Mouse (Mus musculus) ES-Bruce4 (cell line): ENCODE results near the gene Fos. TPM values are rescaled to one million over a fixed set of nuclear protein-coding genes. Genes with fewer than 3 reads are reported as not detected.

Experiments used
- H3K27ac ChIP-seq: 2 replicates; pipeline ENCODE4 v1.5.1; 2012; ENCODE audit warnings: low read length, inconsistent platforms; ENCODE audit not compliant: insufficient read depth
- H3K27me3 ChIP-seq: 2 replicates; pipeline ENCODE4 v1.6.1; 2012; ENCODE audit warnings: mild to moderate bottlenecking, low read length, inconsistent platforms; ENCODE audit not compliant: control insufficient read depth, poor library complexity, insufficient read depth, severe bottlenecking
- H3K36me3 ChIP-seq: 2 replicates; pipeline ENCODE4 v1.6.1; 2012; ENCODE audit warnings: inconsistent platforms, mild to moderate bottlenecking, low read length, moderate library complexity; ENCODE audit not compliant: control insufficient read depth, poor library complexity, insufficient read depth, severe bottlenecking
- H3K4me1 ChIP-seq: one replicate; pipeline ENCODE4 v1.8.1; 2011; ENCODE audit warnings: low read length; ENCODE audit not compliant: control insufficient read depth, insufficient read depth
- H3K4me3 ChIP-seq: 2 replicates; pipeline ENCODE4 v1.5.1; 2011; ENCODE audit warnings: low read depth, mild to moderate bottlenecking, low read length
- H3K9ac ChIP-seq: 2 replicates; pipeline ENCODE4 v1.6.1; 2012; ENCODE audit warnings: low read depth, mild to moderate bottlenecking, inconsistent platforms; ENCODE audit not compliant: poor library complexity, severe bottlenecking
- H3K9me3 ChIP-seq: replicated peaks from 2 replicates; pipeline ENCODE4 v1.6.1; 2012; ENCODE audit warnings: mild to moderate bottlenecking, low read length, inconsistent platforms; ENCODE audit not compliant: control insufficient read depth, poor library complexity, insufficient read depth, severe bottlenecking
- CTCF ChIP-seq: IDR thresholded peaks from one replicate; pipeline ENCODE4 v1.8.1; 2011; ENCODE audit warnings: low read depth, low read length
- EP300 ChIP-seq: IDR thresholded peaks from 2 replicates; pipeline ENCODE4 v1.6.1; 2011; ENCODE audit warnings: low read depth, low read length; ENCODE audit not compliant: insufficient read depth
- POLR2A ChIP-seq: IDR thresholded peaks from one replicate; pipeline ENCODE4 v1.8.1; 2011; ENCODE audit warnings: low read length; ENCODE audit not compliant: insufficient read depth
- polyA plus RNA-seq: library from polyadenylated mRNA; stranded (reverse); fragments of >200 nt; gene quantifications from 2 replicates; pipeline ENCODE4 v1.2.4, GENCODE M21; 2011; ENCODE audit warnings: low read depth; ENCODE audit not compliant: missing spikeins, insufficient read depth, insufficient read length

Gene Fos
- polyA plus RNA-seq, 1 experiment, result 7.3 TPM

DNA sequence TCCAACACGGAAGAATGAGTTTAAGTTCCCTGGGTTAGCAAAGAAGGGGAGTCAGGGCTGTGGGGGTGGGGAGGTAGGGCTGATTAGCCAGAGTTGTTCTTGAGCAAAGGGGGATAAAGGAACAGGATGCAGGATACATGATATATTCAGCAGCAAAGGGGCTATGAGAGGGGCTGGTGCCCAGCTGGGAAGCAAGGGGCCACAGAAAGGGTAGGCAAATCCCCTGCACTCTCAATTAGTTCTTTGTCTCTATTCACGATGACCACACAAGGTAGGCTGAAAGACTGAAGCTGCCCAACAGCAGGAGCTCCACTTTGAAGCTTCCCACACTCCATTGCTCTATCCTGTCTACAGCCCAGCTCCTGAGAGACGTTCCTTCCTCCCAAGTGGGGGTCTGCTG is 39.8 kb upstream of the Fos start:
- H3K9ac ChIP-seq, result no peak overlapping the region
- TF ChIP-seq EP300 (no peak), CTCF (no peak), POLR2A (no peak)

DNA sequence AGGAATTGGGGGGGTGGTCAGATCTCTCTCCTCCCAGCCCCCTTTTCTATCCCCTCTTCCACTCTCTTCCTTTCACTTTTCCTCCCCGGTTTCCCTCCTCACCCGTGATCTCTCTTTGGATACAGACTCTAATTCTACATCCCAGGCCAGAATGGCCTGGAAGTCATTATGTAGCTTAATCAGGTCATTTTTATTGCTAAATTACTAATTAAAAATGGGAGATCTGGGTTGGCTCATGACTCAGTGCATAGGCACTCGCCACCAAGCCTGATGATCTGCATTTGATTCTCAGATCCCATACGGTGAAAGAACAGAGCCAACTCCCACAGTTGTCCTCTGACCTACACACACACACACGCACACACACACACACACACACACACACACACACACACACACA is 39.2 kb upstream of the Fos start:
- no peaks in the 10 kb centered on the region for H3K27me3 ChIP-seq
- H3K36me3 ChIP-seq, result no peaks in the 10 kb centered on the region
- no peak overlapping the region for H3K4me3 ChIP-seq
- no peak overlapping the region for H3K9ac ChIP-seq
- H3K27ac ChIP-seq, result no peak overlapping the region
- peaks cover 3% of the 10 kb centered on the region for H3K4me1 ChIP-seq
- H3K9me3 ChIP-seq, result no peaks in the 10 kb centered on the region
- no peak for TF ChIP-seq EP300
- TF ChIP-seq CTCF, result no peak
- no peak for TF ChIP-seq POLR2A

More for the DNA sequence above, 39.8 kb upstream of the Fos start:
- no peaks in the 10 kb centered on the region for H3K9me3 ChIP-seq
- H3K27ac ChIP-seq, result no peak overlapping the region
- H3K4me3 ChIP-seq, result no peak overlapping the region
- peaks cover 4% of the 10 kb centered on the region for H3K4me1 ChIP-seq
- no peaks in the 10 kb centered on the region for H3K27me3 ChIP-seq
- H3K36me3 ChIP-seq, result no peaks in the 10 kb centered on the region

DNA sequence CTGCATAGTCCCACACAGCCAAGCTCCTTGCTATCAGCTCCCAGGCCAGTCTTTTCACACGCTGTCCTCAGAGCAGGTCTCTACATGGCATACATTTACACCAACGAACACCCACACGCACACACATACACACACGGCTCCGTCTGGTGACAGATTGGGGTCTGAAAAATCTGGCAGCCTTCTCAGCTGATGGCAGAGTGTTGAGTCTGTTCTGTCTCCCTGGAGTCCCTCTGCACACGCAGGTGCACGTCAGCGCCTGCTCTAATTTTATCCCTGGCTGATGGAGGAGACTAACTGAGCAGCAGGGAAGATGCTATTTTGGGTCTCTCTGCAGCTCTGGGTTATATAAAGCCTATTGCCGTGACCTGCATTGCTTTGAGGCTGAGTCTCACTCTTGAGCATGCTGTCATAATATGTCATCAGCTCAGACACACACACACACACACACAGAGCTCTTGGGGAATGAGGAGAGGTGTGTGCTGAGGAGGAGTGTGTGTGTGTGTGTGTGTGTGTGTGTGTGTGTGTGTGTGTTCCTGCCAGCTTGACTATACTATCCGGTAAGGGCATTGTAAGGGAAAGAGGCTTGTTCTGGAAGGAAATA is 37.6 kb upstream of the Fos start:
- no peak overlapping the region for H3K9ac ChIP-seq

DNA sequence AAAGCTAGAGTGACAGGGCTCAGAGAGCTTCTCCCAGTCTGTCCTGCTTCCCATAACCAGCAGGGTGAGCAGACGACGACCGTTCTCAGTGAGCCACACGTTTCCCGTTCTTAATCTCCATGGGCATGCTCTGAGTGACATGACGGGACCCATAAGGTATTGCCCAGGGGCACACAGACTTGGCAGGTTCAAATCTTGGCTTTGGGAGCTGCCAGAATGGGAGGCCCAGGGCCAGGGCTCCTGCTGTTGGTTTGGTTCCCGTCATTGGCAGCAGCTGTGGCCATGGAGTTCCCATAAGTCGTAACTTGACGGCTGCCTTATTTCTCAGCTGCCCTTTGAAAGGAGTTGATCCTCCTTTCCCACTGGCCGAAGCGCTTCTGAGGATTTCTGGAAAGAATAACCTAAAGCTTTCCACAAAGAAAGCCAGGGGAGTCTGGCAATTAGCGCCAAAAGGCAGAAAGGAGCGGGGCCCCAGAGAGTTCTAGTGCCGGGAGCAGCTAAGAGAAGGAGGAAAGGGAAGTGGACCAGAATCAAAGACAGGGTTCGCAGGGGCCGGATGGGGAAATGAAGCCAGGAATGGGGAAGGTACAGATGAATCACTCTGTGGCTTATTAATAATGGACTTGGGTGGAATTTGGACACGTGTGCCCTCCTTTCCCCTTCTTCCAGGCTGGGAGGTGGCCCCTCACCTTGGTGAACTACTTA is 36.4 kb upstream of the Fos start:
- Histone ChIP-seq H3K27me3 (no peaks in the 10 kb centered on the region), H3K9ac (no peak overlapping the region), H3K36me3 (no peaks in the 10 kb centered on the region), H3K4me3 (no peak overlapping the region), H3K9me3 (no peaks in the 10 kb centered on the region), H3K27ac (no peak overlapping the region), H3K4me1 (no peaks in the 10 kb centered on the region)
- TF ChIP-seq POLR2A (no peak), CTCF (no peak), EP300 (no peak)

More for the DNA sequence above, 37.6 kb upstream of the Fos start:
- TF ChIP-seq CTCF (no peak), POLR2A (no peak), EP300 (no peak)
- Histone ChIP-seq H3K4me1 (no peaks in the 10 kb centered on the region), H3K9me3 (no peaks in the 10 kb centered on the region), H3K27me3 (no peaks in the 10 kb centered on the region), H3K36me3 (no peaks in the 10 kb centered on the region), H3K4me3 (no peak overlapping the region), H3K27ac (no peak overlapping the region)

DNA sequence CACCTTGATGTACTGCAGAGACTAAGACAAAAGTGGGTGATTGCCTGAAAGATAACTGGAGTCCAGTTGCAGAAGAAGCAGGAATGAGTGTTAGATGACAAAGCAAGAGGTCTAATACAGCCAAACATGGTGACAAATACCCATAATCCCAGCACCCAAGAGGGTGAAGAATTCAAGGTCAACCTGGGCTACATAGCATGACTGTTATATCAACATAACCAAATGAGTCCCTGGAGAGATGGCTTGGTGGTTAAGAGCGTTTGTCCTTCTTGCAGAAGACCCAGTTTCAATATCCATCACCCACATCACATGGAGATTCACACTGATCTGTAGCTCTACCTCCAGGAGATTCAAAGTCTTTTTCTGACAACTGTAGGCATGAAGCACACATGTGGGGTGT is 30.2 kb upstream of the Fos start:
- Histone ChIP-seq H3K4me1 (peaks cover 1% of the 10 kb centered on the region), H3K27me3 (no peaks in the 10 kb centered on the region), H3K36me3 (no peaks in the 10 kb centered on the region), H3K27ac (no peak overlapping the region), H3K9ac (no peak overlapping the region), H3K4me3 (no peak overlapping the region), H3K9me3 (no peaks in the 10 kb centered on the region)
- TF ChIP-seq EP300 (no peak), CTCF (no peak), POLR2A (no peak)

DNA sequence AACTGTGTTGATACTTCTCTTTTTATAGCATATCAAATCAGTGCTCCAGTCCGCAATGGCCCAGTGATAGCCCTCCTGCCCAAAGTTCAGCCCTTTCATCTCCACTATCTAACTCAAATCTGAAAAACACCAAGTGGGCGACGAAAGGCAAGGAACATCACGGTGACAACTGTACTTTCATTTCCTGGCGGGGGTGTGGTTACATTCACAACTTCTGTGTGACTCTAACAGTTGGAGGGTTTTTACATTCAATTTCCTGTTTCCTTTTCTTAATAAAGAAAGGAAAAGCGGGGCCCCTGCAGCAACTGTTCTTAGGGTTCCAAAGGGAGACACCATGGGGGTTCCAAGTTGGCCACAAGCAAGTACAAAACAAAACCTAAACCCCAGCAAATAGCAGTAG is 29.0 kb upstream of the Fos start:
- H3K36me3 ChIP-seq, result no peaks in the 10 kb centered on the region
- TF ChIP-seq EP300 (no peak), CTCF (no peak), POLR2A (no peak)
- no peaks in the 10 kb centered on the region for H3K27me3 ChIP-seq
- H3K27ac ChIP-seq, result no peak overlapping the region
- no peak overlapping the region for H3K9ac ChIP-seq
- peaks cover 1% of the 10 kb centered on the region for H3K4me1 ChIP-seq
- no peak overlapping the region for H3K4me3 ChIP-seq
- H3K9me3 ChIP-seq, result no peaks in the 10 kb centered on the region
